Mouse (Mus musculus) intestine, embryonic 15.5 days (tissue): ENCODE measurements around the gene Ttll8. TPM values are rescaled to one million over a fixed set of nuclear protein-coding genes. Genes with fewer than 3 reads are reported as not detected.

Source experiments
- ATAC-seq: fragments of 200-750 bp; cut with Nextera tagmentation; 2 replicates; pipeline ENCODE4 v1.8.0; 2017; ENCODE audit warnings: moderate TSS enrichment, moderate library complexity
- H3K27ac ChIP-seq: fragments of 300-500 bp; sonication (generic); 2 replicates; pipeline ENCODE4 v1.5.1; 2015; ENCODE audit warnings: mild to moderate bottlenecking, inconsistent platforms
- H3K27me3 ChIP-seq: fragments of 300-500 bp; sonication (generic); replicated peaks from 2 replicates; pipeline ENCODE4 v1.6.1; 2015; ENCODE audit warnings: inconsistent platforms
- H3K36me3 ChIP-seq: fragments of 300-500 bp; sonication (generic); 2 replicates; pipeline ENCODE4 v1.6.1; 2015; ENCODE audit warnings: inconsistent platforms
- H3K4me1 ChIP-seq: fragments of 300-500 bp; sonication (generic); replicated peaks from 2 replicates; pipeline ENCODE4 v1.6.1; 2015; ENCODE audit warnings: inconsistent platforms
- H3K4me2 ChIP-seq: fragments of 300-500 bp; sonication (generic); replicated peaks from 2 replicates; pipeline ENCODE4 v1.6.1; 2015; ENCODE audit warnings: mild to moderate bottlenecking, inconsistent platforms
- H3K4me3 ChIP-seq: fragments of 300-500 bp; sonication (generic); replicated peaks from 2 replicates; pipeline ENCODE4 v1.5.1; 2015; ENCODE audit warnings: inconsistent platforms
- H3K9ac ChIP-seq: fragments of 300-500 bp; sonication (generic); 2 replicates; pipeline ENCODE4 v1.6.1; 2015; ENCODE audit warnings: inconsistent platforms
- H3K9me3 ChIP-seq: fragments of 300-500 bp; sonication (generic); 2 replicates; pipeline ENCODE4 v1.6.1; 2016; ENCODE audit warnings: inconsistent platforms
- WGBS: fragments of 180-500 bp; shearing (Covaris S2); methylation state at CpG from one replicate; pipeline ENCODE4 v1.1.7; 2015; 5-methylcytosine and 5-hydroxymethylcytosine counted together
- polyA plus RNA-seq: library from polyadenylated mRNA; unstranded; fragments of >200 nt; fragmentation: Nextera tagmentation; extraction: Ambion mirVana; gene quantifications from 2 replicates; pipeline ENCODE4 v1.2.1, GENCODE M21; 2015

The Ttll8 gene
- polyA plus RNA-seq, 1 experiment from 2014 or later, result not detected

DNA sequence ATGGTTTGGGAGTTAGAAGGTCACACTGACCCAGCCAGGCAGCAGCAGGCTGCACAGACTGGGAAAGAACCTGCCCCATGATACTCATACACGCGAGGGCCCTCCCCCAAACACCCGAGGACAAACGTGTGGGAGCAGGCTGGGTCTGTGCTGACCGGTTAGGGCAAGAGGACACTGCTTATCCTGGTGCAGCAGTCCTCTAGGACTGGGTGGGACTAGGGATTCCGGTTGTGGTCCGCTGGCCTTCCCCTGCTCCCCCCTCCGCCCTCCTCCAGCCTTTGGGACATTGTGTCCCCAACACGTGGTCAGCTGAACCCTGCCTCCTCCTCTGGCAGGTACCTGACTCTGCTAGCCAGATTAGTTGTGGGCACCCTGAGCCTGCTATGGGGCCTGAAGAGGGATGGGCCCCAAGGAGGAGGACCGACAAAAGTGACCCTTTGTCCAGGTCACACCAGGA lies 78.6 kb downstream of the Ttll8 start:
- Histone ChIP-seq H3K27ac (no peak overlapping the region), H3K4me2 (no peak overlapping the region), H3K36me3 (no peaks in the 10 kb centered on the region), H3K4me3 (no peak overlapping the region), H3K9me3 (no peaks in the 10 kb centered on the region), H3K4me1 (0 out of 2 replicates have a peak, but pooled peaks cover 2% of the 10 kb centered on the region), H3K27me3 (no peaks in the 10 kb centered on the region), H3K9ac (no peak overlapping the region)
- WGBS, result 38% methylated on average over 10 of the region's 10 CpGs
- peak; percentile 56 for ATAC-seq

DNA sequence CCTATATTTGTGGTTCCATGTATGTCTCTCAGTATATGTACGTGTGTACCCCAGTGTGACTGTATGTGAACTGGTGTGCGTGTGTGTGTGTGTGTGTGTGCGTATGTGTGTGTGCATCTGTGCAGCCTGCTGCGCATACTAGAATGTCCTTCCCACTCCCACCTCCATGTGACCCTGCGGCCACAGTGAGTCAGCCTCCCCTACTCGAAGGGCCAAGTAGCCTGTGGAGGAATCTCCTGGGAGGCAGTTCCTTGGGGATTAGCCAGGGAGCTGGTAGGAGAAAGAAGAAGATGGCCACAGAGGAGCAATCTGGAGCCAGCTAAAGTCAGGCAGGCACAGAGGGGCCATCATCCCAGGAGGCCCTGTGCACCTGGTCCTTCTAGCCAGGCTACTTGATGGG lies 79.7 kb downstream of the Ttll8 start:
- Histone ChIP-seq H3K36me3 (no peaks in the 10 kb centered on the region), H3K9me3 (no peaks in the 10 kb centered on the region), H3K27ac (no peak overlapping the region), H3K4me2 (no peak overlapping the region), H3K9ac (no peak overlapping the region), H3K27me3 (no peaks in the 10 kb centered on the region), H3K4me1 (0 out of 2 replicates have a peak, but pooled peaks cover 2% of the 10 kb centered on the region), H3K4me3 (no peak overlapping the region)
- WGBS, result 88% methylated on average over 6 of the region's 6 CpGs
- no peak for ATAC-seq

DNA sequence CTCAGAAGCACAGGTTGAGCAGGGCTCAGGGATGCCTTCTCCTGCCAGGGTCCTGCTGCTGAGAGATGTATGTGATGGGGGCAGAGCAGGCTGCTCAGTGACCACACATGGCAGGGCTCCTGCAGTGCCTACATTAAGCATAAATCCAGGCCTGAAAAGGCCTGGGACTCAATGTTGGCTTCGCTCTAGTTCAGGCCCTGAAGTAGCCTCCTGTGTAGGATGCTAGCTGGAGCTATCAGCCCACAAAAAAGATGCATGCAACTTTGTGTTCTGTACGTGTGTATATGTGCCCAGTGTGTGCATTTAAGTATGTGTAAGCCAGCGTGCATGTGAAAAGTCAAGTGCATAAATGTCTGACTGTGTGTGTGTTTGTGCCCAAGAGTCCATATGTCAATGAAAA lies 80.2 kb downstream of the Ttll8 start:
- no peak overlapping the region for H3K27ac ChIP-seq
- WGBS, result 87% methylated on average over 3 of the region's 3 CpGs
- no peak for ATAC-seq
- H3K9me3 ChIP-seq, result no peaks in the 10 kb centered on the region
- H3K4me2 ChIP-seq, result no peak overlapping the region
- no peak overlapping the region for H3K9ac ChIP-seq
- H3K4me3 ChIP-seq, result no peak overlapping the region
- H3K36me3 ChIP-seq, result no peaks in the 10 kb centered on the region
- H3K27me3 ChIP-seq, result no peaks in the 10 kb centered on the region
- H3K4me1 ChIP-seq, result 0 out of 2 replicates have a peak, but pooled peaks cover 2% of the 10 kb centered on the region

DNA sequence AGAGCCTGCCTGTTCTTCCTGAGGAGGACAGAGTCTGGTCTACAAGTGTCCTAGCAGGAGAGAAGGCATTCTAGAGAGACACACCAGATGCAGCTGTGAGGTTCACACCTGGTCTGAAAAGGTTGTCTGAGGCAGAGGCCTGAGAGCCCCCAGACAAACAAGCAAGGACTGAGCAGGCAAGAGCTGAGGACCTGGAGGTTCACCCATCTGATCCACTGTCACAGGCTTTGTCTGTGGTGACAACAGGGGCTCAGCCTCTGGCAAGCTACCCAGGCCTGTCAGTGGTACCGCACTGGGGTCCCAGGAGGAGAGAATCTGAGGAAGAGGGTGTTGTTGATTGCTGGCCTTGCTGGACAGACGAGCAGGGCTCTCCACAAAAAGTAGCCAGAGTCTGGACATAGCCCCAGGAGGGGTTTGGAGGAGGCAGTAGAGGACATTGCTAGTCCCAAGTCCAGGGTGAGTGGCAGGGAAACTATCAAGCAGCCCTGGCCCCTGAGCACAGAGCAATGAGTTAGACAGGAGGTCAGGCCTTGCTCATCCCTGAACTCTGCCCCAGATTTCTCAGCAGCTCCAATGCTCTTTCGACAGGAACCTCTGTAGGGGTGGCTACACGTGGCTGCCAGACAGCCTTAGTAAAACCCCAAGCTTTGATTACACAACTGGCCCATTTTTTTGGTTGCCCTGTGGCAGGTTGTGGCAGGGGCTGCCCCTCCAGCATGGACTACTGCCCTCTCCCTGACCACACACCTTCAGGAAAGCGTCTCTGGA lies 83.6 kb downstream of the Ttll8 start:
- Histone ChIP-seq H3K4me2 (no peak overlapping the region), H3K4me3 (no peak overlapping the region), H3K27ac (no peak overlapping the region), H3K36me3 (no peaks in the 10 kb centered on the region), H3K9ac (no peak overlapping the region), H3K4me1 (peaks cover 27% of the 10 kb centered on the region), H3K27me3 (no peaks in the 10 kb centered on the region), H3K9me3 (no peaks in the 10 kb centered on the region)
- WGBS, result 69% methylated on average over 5 of the region's 5 CpGs
- no peak for ATAC-seq

DNA sequence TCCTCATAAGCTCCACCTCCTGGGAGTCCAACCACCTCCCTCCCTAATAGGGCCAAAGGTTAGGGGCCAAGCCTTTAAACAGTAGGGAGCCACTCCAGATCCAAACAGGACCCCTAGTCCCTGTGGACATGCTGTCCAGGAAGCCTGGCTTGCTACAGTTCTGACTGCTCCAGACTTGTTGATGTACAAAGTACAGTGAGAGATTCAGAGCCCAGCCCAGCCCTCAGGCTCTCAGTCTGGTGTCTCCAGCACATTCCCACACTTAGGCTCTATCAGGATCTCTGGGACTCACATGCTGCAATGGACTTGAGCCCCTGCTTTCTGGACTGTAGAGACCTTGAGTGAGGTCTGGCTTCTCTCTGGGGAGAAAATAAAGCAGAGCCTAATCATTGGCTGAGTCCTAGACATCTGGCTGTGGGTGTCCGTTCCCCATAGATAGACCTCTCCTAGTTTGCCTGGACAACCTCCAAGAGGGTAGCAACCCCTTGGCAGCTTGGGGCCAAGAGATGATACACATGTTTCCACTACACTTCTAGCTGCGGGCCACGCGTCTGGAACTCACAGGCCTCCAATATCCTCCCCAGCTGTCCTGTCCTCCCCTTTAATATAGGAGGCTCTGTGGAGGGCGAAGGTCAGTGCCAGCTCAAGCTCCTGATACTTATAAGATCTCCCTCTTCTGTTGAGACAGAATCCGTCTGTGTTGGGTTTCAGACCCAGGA lies 86.0 kb downstream of the Ttll8 start:
- H3K9ac ChIP-seq, result no peak overlapping the region
- H3K27me3 ChIP-seq, result no peaks in the 10 kb centered on the region
- WGBS, result 67% methylated on average over 6 of the region's 6 CpGs
- no peak overlapping the region for H3K4me3 ChIP-seq
- ATAC-seq, result peak; percentile 9; the same call in 1 of the 2 replicates
- no peaks in the 10 kb centered on the region for H3K9me3 ChIP-seq
- peak overlapping the region; percentile 68 for H3K27ac ChIP-seq
- peaks cover 40% of the 10 kb centered on the region for H3K4me1 ChIP-seq
- H3K36me3 ChIP-seq, result peaks cover 11% of the 10 kb centered on the region
- H3K4me2 ChIP-seq, result no peak overlapping the region

DNA sequence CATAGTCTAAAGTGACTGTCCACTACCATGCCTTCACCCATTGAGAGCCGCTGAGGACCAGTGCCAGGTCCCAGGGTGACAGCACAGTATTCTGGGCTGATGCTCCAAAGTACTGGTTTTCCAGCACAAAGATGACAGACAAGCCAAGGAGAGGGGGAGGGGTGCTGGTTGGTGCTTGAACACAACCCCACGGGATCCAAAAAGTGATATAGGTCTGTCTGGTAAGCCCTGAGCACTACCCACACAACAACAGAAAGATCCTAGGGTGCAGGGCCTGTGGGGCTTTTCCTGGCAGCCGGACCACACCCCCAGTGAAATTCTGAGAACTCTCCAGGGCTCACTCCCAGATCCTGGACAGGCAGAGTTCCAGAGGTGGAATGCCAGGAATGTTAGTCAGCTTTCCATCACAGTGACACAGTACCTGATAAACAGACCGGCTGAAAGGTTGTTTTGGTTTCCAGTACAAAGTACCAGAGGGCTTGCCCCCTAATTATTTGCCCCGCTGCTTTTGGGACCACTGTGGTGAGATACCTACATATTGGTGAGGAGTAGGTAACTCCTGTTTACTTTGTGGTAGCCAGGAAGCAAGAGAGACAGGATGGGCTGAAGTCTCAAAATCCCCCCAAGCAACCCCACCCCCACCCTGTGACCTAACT lies 86.7 kb downstream of the Ttll8 start:
- ATAC-seq, result no peak
- no peak overlapping the region for H3K4me2 ChIP-seq
- H3K36me3 ChIP-seq, result peaks cover 11% of the 10 kb centered on the region
- no peaks in the 10 kb centered on the region for H3K9me3 ChIP-seq
- H3K9ac ChIP-seq, result no peak overlapping the region
- 17% methylated on average over 5 of the region's 5 CpGs for WGBS
- no peak overlapping the region for H3K4me3 ChIP-seq
- no peaks in the 10 kb centered on the region for H3K27me3 ChIP-seq
- H3K4me1 ChIP-seq, result peaks cover 40% of the 10 kb centered on the region
- peak overlapping the region; percentile 68 for H3K27ac ChIP-seq

DNA sequence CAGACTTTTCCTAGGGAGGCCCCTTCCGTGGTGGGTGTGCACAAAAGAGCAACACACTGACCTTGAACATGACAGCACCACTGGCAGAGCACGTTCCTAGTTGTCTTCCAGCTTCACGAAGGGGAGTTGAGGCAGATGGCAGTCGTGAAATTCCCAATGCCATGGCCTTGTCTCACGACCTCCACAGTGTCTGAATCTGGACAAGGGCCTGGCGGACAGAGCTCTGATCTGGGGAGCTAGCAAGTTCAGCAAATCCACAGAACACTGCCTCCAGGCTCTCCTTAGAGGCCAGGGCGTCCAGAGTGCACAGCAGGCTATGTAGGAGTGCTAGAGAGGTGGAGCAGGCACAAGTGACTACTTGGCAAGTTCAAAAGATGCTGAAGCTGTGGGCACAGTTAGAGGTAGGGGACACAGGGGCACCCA lies 87.3 kb downstream of the Ttll8 start:
- peak overlapping the region; percentile 68 for H3K27ac ChIP-seq
- H3K9me3 ChIP-seq, result no peaks in the 10 kb centered on the region
- H3K4me1 ChIP-seq, result peaks cover 40% of the 10 kb centered on the region
- no peak for ATAC-seq
- H3K4me3 ChIP-seq, result no peak overlapping the region
- H3K9ac ChIP-seq, result no peak overlapping the region
- H3K27me3 ChIP-seq, result no peaks in the 10 kb centered on the region
- no peak overlapping the region for H3K4me2 ChIP-seq
- peaks cover 11% of the 10 kb centered on the region for H3K36me3 ChIP-seq
- WGBS, result 41% methylated on average over 7 of the region's 7 CpGs

DNA sequence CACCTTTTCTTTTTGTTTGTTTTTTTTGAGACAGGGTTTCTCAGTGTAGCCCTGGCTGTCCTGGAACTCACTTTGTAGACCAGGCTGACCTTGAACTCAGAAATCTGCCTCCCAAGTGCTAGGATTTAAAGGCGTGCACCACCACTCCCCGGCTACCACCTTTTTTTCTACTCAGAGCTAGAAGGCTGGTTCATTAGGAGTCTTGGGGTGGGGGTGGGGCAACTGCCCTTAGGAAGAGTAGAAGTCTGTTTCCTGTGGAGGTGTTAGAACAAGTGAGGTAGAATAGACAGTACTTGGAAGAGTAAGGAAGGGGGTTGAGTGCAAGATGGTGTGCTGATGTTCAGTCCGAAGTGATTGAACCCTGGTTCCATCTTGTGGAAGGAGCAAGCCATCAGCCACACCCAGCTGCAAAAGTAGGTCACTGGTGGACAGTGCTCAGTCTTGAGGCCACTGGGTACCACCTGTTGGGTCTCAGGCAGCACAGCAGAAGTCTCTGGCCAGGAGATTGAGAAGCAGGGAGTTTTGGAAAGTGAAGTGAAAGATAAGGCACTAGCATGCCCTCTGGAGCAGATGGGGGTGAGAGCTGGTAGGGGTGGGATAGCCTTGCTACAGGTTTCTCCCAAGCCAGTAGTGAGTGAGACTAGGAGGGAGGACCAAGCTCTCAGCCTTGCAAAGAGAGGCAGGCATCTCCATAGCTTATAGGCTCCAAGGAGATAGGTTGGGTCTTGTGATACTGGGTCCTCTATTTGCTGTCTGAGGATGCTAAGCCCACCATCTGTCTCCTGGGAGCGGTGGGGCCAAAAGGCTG lies 88.1 kb downstream of the Ttll8 start:
- Histone ChIP-seq H3K27me3 (no peaks in the 10 kb centered on the region), H3K4me1 (peaks cover 44% of the 10 kb centered on the region), H3K9ac (0 out of 2 replicates have a peak overlapping the region, but pooled peaks have one; percentile 8), H3K9me3 (no peaks in the 10 kb centered on the region), H3K4me2 (no peak overlapping the region; the same call in 1 of the 2 replicates), H3K36me3 (peaks cover 11% of the 10 kb centered on the region), H3K4me3 (no peak overlapping the region), H3K27ac (no peak overlapping the region)
- 75% methylated on average over 4 of the region's 4 CpGs for WGBS
- no peak for ATAC-seq

DNA sequence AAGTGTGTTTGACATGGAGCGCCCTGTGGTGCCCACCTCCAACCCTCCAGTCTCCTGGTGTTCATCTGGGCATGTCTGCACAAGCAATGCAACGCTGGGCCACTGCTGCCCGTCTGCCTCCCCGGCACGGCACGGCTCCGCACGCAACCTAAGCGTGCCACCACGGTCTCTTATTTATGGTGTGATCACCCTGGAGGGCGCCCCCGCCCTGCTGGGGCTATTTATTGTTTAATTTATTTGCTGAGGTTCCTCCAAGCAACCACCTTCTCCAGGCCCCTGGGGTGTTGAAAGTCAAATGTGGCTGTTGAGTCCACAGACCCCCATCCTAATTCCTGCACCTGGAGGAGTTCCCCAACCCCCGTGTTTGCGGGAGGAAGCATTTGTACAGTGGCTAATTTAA lies 89.2 kb downstream of the Ttll8 start:
- no peaks in the 10 kb centered on the region for H3K9me3 ChIP-seq
- peak overlapping the region; percentile 98; the same call in 1 of the 2 replicates for H3K27ac ChIP-seq
- H3K4me2 ChIP-seq, result peak overlapping the region; percentile 91
- H3K9ac ChIP-seq, result peak overlapping the region; percentile 93
- H3K36me3 ChIP-seq, result peaks cover 11% of the 10 kb centered on the region
- peak overlapping the region; percentile 92 for H3K4me3 ChIP-seq
- ATAC-seq, result no peak
- H3K27me3 ChIP-seq, result no peaks in the 10 kb centered on the region
- WGBS, result 72% methylated on average over 14 of the region's 14 CpGs
- peaks cover 44% of the 10 kb centered on the region for H3K4me1 ChIP-seq

DNA sequence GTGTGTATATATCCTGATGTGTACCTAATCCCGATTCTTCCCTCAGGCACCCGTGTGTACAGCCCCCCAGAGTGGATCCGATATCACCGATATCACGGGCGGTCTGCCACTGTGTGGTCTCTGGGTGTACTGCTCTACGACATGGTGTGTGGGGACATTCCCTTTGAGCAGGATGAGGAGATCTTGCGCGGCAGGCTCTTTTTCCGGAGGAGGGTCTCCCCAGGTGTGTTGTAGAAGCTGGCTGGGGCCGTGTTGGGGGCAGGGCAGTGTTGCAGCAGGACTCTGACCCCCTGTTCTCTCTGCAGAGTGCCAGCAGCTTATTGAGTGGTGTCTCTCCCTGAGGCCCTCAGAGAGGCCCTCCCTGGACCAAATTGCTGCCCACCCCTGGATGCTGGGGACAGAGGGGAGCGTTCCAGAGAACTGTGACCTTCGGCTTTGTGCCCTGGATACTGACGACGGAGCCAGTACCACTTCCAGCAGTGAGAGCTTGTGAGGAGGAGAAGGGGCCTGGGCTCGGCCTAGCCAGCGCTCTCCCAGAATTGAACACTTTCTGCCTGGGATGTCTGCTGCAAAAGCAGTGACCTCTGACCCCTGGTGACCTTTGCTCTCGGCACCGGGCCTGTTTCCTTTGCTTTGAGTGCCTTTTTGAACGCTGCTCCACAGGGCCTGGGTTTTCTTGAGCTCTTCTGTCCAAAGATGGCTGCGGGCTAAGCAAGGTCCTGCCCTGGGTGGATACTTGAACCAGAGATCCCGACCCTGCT lies 89.8 kb downstream of the Ttll8 start:
- Histone ChIP-seq H3K4me1 (peaks cover 44% of the 10 kb centered on the region), H3K27ac (peak overlapping the region; percentile 98), H3K9me3 (no peaks in the 10 kb centered on the region), H3K9ac (peak overlapping the region; percentile 93), H3K27me3 (no peaks in the 10 kb centered on the region), H3K4me3 (peak overlapping the region; percentile 92), H3K4me2 (peak overlapping the region; percentile 91), H3K36me3 (peaks cover 11% of the 10 kb centered on the region)
- WGBS, result 27% methylated on average over 22 of the region's 22 CpGs
- ATAC-seq, result peak; percentile 2; the same call in 1 of the 2 replicates

DNA sequence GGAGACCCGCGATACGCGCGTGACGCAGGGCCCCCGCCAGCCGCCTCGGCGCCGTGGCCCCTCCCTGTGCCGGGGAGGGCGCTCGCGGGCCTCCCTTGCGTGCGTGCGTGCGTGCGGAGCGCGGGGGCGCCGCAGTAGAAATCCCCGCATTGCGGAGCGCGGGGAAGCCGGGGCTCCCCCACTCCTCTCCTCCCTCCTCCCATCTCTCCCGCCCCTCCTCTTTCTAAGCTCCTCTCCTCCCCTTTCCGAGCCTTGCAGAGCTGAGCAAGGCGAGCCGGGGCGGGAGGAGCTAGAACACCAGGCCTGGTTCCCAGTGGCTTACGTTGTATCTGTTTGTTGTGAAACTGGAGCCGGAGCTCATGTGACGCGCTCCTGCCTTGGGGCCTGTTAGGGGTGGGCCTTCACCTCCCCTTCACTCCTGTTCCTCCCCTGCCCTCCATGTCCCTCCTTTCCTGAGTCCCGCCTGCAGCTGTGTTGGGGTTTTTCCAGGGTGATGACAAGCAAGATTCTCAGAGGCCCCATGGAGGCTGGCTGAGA lies 90.5 kb downstream of the Ttll8 start:
- ATAC-seq, result peak; percentile 79
- H3K4me2 ChIP-seq, result peak overlapping the region; percentile 91
- peak overlapping the region; percentile 92 for H3K4me3 ChIP-seq
- WGBS, result 1% methylated on average over 19 of the region's 39 CpGs
- H3K4me1 ChIP-seq, result peaks cover 44% of the 10 kb centered on the region
- H3K27me3 ChIP-seq, result no peaks in the 10 kb centered on the region
- no peaks in the 10 kb centered on the region for H3K9me3 ChIP-seq
- H3K36me3 ChIP-seq, result peaks cover 11% of the 10 kb centered on the region
- H3K9ac ChIP-seq, result peak overlapping the region; percentile 93
- H3K27ac ChIP-seq, result peak overlapping the region; percentile 98
